Mouse (Mus musculus): ENCODE results near the gene Sell. TPM values are rescaled to one million over a fixed set of nuclear protein-coding genes. Genes with fewer than 3 reads are reported as not detected.
"Not testable (repeated sequence)": the region's sequence is repeated elsewhere in the genome, so short reads cannot be mapped to it uniquely, and the experiment has no call there.

Gene Sell
- 0.11 TPM in 1 of 2 replicates, not detected in the other for polyA plus RNA-seq (2015; fragmentation: Nextera tagmentation; extraction: Ambion mirVana)

DNA sequence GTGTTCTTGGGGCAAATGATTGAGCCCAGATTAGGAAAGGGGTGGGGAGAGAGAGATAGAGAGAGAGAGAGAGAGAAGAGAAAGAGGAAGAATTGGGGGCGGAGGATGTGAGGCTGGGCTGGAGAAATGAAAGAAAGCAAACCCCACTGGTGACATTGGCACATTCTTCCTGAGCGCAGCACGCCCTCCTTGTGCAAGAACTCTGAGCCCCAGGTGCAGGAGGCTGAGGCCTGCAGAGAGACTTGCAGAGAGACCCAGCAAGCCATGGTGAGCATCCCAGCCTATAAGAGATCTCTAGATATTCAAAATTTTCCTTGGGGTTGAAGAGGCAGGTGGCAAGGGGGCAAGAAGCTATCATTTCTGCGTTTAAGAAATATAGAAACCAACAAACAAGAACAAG is at the start of gene Sell:
Gene Sell, plus strand, starts transcription at position 58 of the 400 bp plus-strand sequence.
- H3K4me2 ChIP-seq: no peak within 1 kb of the TSS
- H3K27ac ChIP-seq: no peak within 1 kb of the TSS
- H3K27me3 ChIP-seq: no peaks in the 10 kb centered on the region
- no peaks in the 10 kb centered on the region for H3K9me3 ChIP-seq (replicated peaks)
- no peak within 1 kb of the TSS for H3K4me3 ChIP-seq
- 82% methylated on average over 4 of the region's 4 CpGs for WGBS
- no peaks in the 10 kb centered on the region for H3K36me3 ChIP-seq (ENCODE audit: poor library complexity, severe bottlenecking)
- no peak for ATAC-seq
- H3K4me1 ChIP-seq: no peaks in the 10 kb centered on the region
- no peak within 1 kb of the TSS for H3K9ac ChIP-seq

DNA sequence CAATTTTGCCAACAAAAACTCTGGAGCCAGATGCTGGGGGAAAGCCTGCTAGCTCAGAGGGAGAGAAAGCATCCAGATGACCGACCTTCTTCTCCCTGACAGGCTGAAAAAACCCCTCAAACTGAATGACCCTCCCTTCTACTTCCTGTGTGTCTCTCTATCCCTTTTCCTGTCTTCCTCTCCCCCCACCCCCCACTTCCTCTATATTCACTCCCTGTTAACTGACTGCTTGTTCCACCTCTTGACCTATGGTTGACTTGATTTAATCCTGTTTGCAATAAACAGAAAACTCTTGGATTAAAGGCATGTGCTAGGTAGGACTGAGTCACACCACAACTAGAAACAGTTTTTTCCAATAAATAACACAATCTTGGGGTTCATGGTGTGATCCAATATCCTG is 47.2 kb upstream of the Sell start:
- WGBS: 94% methylated on average over 1 of the region's 1 CpGs
- Histone ChIP-seq H3K4me2 (no peak overlapping the region), H3K9me3 (replicated peaks) (no peaks in the 10 kb centered on the region), H3K4me3 (no peak overlapping the region), H3K36me3 (ENCODE audit: poor library complexity, severe bottlenecking) (no peaks in the 10 kb centered on the region), H3K4me1 (no peaks in the 10 kb centered on the region), H3K9ac (no peak overlapping the region), H3K27me3 (no peaks in the 10 kb centered on the region), H3K27ac (no peak overlapping the region)
- ATAC-seq: no peak

DNA sequence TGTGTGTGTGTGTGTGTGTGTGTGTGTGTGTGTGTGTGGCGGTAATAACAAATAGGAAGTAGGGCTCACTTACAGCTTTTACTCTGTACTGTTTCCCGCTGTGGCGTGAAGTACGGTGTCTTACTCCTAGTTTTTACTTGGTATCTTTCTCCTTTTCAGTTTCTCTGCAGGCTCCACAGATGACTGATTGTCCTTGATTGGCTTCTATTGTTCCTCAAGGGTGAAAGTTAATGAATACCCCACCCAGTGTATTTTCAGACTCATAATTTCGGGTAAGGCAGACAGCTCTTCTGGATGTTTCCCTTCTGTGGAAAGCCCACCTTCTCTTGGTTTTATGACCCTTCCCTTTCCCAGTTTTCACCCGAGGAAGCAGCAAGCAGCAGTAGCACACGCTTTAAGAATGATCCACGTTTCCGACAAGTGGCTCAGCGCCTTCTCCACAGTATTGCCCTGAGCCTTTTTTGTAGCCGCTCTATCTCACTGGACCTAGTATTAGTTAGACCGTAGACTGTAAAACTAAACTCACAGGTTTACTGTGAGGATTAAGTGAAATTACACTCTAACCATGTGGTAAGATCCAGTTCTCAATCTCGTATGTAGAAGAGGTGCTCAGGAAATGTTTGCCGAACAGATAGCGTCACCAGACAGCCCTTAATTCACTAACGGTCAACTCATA is 43.4 kb upstream of the Sell start:
- Histone ChIP-seq H3K4me2 (no peak overlapping the region), H3K36me3 (ENCODE audit: poor library complexity, severe bottlenecking) (no peaks in the 10 kb centered on the region), H3K27me3 (no peaks in the 10 kb centered on the region), H3K4me1 (no peaks in the 10 kb centered on the region), H3K4me3 (no peak overlapping the region), H3K9ac (no peak overlapping the region), H3K9me3 (replicated peaks) (no peaks in the 10 kb centered on the region), H3K27ac (no peak overlapping the region)
- 87% methylated on average over 16 of the region's 16 CpGs for WGBS
- no peak for ATAC-seq

DNA sequence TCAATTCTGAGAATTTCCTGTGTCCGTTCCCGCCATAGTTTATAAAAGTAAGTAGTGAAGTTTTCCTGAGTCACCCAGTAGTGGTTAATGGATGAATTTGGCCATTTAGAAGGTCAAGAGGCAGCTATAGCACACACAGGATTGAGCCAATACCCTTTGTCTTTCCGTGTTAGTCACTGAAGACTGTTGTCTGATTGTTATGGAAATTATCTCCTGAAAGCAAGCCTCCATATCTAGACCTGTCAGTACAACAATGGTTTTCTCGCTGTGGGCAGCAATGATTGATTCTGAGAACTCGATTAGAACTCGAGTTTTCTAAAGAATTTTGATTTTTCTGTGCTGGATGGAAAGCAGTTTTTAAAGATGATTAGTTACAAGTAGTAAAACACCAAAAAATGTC is 42.0 kb upstream of the Sell start:
- Histone ChIP-seq H3K27ac (no peak overlapping the region), H3K4me3 (no peak overlapping the region), H3K9ac (no peak overlapping the region), H3K9me3 (replicated peaks) (no peaks in the 10 kb centered on the region), H3K36me3 (ENCODE audit: poor library complexity, severe bottlenecking) (no peaks in the 10 kb centered on the region), H3K4me1 (no peaks in the 10 kb centered on the region), H3K27me3 (no peaks in the 10 kb centered on the region), H3K4me2 (no peak overlapping the region)
- WGBS: 54% methylated on average over 6 of the region's 6 CpGs
- ATAC-seq: no peak

DNA sequence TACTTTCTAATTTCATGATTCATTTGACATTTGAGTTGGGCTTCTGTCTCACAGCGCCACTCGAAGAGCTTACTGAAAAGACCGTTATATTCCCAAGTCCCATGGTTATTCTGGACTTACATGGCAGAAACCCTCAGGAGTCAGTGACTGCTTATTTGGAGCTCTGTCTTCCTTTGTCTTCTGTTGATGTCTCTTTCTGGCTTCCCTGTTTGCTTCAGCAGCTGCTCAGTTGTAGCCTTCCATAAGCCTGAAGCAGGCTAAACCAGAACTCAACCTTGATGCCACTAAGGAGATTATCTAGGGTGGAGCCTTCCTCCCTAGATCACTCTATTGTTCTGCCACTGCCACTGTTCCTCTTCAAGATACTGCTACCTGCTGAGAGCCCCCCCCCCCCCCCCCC is 41.0 kb upstream of the Sell start:
- H3K27me3 ChIP-seq; H3K4me2 ChIP-seq; H3K9me3 ChIP-seq (replicated peaks); H3K4me3 ChIP-seq; H3K36me3 ChIP-seq (ENCODE audit: poor library complexity, severe bottlenecking); H3K4me1 ChIP-seq; H3K27ac ChIP-seq; H3K9ac ChIP-seq; ATAC-seq: not testable (repeated sequence)
- 80% methylated on average over 3 of the region's 3 CpGs for WGBS

DNA sequence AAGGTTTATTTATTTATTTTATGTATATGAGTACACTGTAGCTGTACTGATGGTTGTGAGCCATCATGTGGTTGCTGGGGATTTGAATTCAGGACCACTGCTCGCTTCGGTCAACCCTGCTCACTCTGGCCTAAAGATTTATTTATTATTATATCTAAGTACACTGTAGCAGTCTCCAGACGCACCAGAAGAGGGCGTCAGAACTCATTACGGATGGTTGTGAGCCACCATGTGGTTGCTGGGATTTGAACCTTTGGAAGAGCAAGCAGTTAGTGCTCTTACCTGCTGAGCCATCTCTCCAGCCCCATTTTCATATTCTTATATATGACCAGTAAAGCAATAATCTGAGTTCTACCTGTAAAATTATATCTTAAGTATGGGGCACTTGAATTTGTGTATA is 39.7 kb upstream of the Sell start:
- ATAC-seq; H3K9ac ChIP-seq; H3K4me3 ChIP-seq; H3K9me3 ChIP-seq (replicated peaks); H3K4me1 ChIP-seq; H3K4me2 ChIP-seq; H3K27ac ChIP-seq; H3K27me3 ChIP-seq; H3K36me3 ChIP-seq (ENCODE audit: poor library complexity, severe bottlenecking): not testable (repeated sequence)
- 89% methylated on average over 5 of the region's 5 CpGs for WGBS

DNA sequence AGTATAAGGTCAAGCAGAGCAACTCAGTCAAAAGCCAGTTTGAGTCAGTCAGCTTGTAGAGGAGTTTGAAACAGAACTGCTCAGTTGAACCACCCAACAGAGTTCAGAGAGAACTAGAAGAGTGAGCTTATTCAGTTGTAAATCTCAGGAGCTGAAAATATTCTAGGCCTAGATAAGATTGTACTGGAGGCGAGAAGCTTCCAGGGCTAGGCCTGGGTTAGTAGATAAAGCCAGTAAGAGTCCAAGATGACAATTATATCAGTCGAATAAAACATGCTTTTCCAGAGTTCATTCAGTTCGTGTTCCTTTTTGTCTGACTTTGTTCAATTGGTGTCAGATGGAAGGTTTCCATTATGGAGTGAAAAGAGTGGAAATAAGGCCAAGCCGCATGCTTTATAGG is 36.1 kb upstream of the Sell start:
- no peak overlapping the region for H3K4me3 ChIP-seq
- 80% methylated on average over 4 of the region's 4 CpGs for WGBS
- no peaks in the 10 kb centered on the region for H3K4me1 ChIP-seq
- no peaks in the 10 kb centered on the region for H3K9me3 ChIP-seq (replicated peaks)
- H3K27me3 ChIP-seq: no peaks in the 10 kb centered on the region
- no peaks in the 10 kb centered on the region for H3K36me3 ChIP-seq (ENCODE audit: poor library complexity, severe bottlenecking)
- no peak for ATAC-seq
- H3K4me2 ChIP-seq: no peak overlapping the region
- no peak overlapping the region for H3K9ac ChIP-seq
- H3K27ac ChIP-seq: no peak overlapping the region

DNA sequence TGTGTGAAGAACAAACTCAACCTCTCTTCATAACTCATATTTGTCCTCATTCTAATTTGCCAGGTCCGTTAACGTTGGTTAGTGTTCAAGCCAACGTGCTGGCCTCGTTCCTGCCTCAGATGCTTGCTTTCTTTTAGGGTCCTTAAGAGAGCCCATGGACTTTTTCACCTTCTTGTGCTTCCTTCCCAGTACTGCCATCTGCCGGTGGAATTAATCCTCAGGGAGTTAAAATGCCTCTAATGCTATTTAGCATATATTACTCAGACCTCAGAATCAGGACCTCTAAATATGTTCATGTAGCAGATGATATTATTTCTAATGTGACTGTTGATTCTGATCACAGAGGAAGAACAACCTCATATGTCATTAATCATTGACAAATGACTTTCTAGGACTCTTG is 34.4 kb upstream of the Sell start:
- no peak for ATAC-seq
- Histone ChIP-seq H3K9me3 (replicated peaks) (no peaks in the 10 kb centered on the region), H3K4me3 (no peak overlapping the region), H3K27ac (no peak overlapping the region), H3K27me3 (no peaks in the 10 kb centered on the region), H3K9ac (no peak overlapping the region), H3K36me3 (ENCODE audit: poor library complexity, severe bottlenecking) (no peaks in the 10 kb centered on the region), H3K4me1 (no peaks in the 10 kb centered on the region), H3K4me2 (no peak overlapping the region)
- 61% methylated on average over 5 of the region's 5 CpGs for WGBS

DNA sequence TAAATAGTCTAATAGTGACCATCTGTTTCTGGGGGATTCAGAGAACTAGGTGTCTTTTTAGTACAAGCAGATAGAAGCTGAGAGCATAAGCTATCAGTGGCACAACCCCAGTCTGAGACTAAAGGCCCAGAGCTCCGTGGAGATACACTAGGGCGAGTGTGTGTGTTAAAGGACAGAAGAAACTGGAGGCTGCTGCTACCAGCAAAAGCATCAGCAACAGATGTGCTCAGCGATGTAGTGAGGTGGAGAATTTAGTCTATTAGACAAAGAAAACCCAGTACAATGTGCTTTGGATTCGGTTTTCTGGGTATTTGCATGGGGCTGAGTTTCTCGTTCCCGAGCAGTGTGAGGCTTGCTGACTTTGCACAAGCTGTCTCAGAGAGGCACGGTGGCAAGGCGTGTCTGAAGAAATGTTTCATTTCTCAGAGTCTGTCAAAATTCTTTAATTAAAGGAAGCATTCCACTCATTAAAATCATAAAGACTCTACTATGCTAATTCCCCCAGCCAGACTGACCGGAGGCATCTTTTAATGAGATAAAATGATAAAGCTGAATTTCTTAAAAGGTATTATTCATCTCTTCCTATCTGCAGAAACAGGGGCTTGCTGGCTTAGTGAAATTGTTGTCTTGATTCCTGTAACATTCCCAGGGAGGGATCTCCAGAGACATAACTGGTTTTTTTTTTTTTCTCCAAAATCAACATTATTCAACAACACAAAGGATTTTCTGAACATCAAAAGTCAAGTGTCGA is 21.2 kb upstream of the Sell start:
- Histone ChIP-seq H3K4me3 (no peak overlapping the region), H3K4me2 (no peak overlapping the region), H3K27ac (no peak overlapping the region), H3K36me3 (ENCODE audit: poor library complexity, severe bottlenecking) (no peaks in the 10 kb centered on the region), H3K4me1 (no peaks in the 10 kb centered on the region), H3K27me3 (no peaks in the 10 kb centered on the region), H3K9ac (no peak overlapping the region), H3K9me3 (replicated peaks) (no peaks in the 10 kb centered on the region)
- ATAC-seq: no peak
- 78% methylated on average over 10 of the region's 10 CpGs for WGBS

DNA sequence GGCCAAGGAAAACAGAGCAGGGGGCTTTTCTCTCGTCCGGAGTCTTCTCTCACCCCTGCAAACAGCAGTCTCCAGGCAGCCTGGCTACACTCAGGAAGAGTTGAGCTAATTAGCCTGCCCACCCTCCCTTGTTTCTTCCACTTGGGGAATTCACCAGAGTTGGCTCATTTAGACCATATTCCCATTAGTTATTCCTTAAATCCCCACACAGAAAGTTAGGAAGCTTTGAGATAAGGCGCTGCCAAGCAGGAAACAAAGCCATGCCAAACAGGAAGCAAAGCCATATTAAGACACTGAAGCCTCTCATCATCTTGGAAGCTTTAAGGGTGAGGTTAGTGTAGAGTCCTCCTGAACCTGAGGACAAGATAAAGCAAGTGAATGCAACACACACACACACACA is 18.2 kb upstream of the Sell start:
- Histone ChIP-seq H3K27ac (no peak overlapping the region), H3K4me1 (no peaks in the 10 kb centered on the region), H3K27me3 (no peaks in the 10 kb centered on the region), H3K4me2 (no peak overlapping the region), H3K36me3 (ENCODE audit: poor library complexity, severe bottlenecking) (no peaks in the 10 kb centered on the region), H3K9me3 (replicated peaks) (no peaks in the 10 kb centered on the region), H3K9ac (no peak overlapping the region), H3K4me3 (no peak overlapping the region)
- 40% methylated on average over 3 of the region's 3 CpGs for WGBS
- ATAC-seq: no peak

DNA sequence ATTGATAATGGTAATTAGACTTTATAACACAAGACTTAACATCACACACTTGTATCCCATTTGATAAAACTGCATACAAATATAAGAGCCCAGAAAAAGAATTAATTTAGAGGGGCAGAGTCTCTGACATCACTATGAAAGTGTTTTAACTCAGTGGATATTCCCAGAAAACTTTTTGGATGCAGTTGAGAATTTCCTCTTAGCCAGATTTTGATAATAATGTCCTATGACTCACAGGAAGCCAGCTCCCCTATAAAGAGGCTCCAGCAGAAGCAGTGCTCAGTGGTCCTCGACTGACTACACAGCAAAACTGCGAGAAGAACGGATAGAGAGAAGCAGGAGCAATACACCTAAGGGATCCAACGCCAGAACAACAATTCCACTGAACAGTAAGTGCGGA is 13.8 kb upstream of the Sell start, which contains the start of gene Sele:
Gene Sele, plus strand, starts transcription at position 301 of the 400 bp plus-strand sequence.
- 90% methylated on average over 5 of the region's 5 CpGs for WGBS
- ATAC-seq: no peak
- H3K27me3 ChIP-seq: no peaks in the 10 kb centered on the region
- H3K9me3 ChIP-seq (replicated peaks): no peaks in the 10 kb centered on the region
- no peak within 1 kb of the TSS for H3K4me2 ChIP-seq
- no peaks in the 10 kb centered on the region for H3K4me1 ChIP-seq
- H3K36me3 ChIP-seq (ENCODE audit: poor library complexity, severe bottlenecking): no peaks in the 10 kb centered on the region
- H3K4me3 ChIP-seq: no peak within 1 kb of the TSS
- H3K9ac ChIP-seq: no peak within 1 kb of the TSS
- H3K27ac ChIP-seq: no peak within 1 kb of the TSS

DNA sequence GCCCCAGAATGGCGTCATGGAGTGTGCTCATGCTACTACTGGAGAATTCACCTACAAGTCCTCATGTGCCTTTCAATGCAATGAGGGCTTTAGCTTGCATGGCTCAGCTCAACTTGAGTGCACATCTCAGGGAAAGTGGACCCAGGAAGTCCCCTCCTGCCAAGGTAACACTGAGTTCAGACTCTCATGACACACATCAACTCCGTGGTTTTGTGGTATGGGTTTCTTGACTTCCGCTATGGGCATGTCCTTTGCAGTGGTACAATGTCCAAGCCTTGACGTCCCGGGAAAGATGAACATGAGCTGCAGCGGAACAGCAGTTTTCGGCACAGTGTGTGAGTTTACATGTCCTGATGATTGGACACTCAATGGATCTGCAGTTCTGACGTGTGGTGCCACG is 8.2 kb upstream of the Sell start:
- Histone ChIP-seq H3K27ac (no peak overlapping the region), H3K4me2 (no peak overlapping the region), H3K36me3 (ENCODE audit: poor library complexity, severe bottlenecking) (no peaks in the 10 kb centered on the region), H3K9me3 (replicated peaks) (no peaks in the 10 kb centered on the region), H3K27me3 (no peaks in the 10 kb centered on the region), H3K4me1 (no peaks in the 10 kb centered on the region), H3K4me3 (no peak overlapping the region), H3K9ac (no peak overlapping the region)
- WGBS: 94% methylated on average over 9 of the region's 9 CpGs
- ATAC-seq: no peak

DNA sequence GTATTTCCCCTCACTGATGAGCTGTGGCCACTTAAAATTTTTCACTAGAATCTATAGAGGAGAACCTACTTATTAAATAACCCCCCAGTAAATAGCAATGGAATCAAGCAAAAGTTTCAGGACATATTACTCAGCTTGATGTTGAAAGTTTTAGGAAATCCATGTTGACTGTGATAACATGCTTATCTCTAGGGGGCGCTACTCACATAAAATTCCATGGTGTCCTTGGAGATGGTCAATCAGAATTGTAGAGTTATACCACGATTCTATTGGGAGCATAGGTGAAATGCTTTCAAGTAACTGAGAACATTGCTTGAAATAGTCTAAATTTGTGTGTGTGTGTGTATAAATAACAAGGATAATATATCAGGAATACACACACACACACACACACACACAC is 7.0 kb upstream of the Sell start:
- no peak overlapping the region for H3K4me3 ChIP-seq
- ATAC-seq: no peak
- H3K4me2 ChIP-seq: no peak overlapping the region
- H3K9me3 ChIP-seq (replicated peaks): no peaks in the 10 kb centered on the region
- WGBS: 54% methylated on average over 2 of the region's 2 CpGs
- no peaks in the 10 kb centered on the region for H3K27me3 ChIP-seq
- H3K36me3 ChIP-seq (ENCODE audit: poor library complexity, severe bottlenecking): no peaks in the 10 kb centered on the region
- no peak overlapping the region for H3K27ac ChIP-seq
- no peak overlapping the region for H3K9ac ChIP-seq
- no peaks in the 10 kb centered on the region for H3K4me1 ChIP-seq

All from forebrain, embryonic 13.5 days (tissue).